Mouse (Mus musculus) gastrocnemius, adult 2 months (tissue): ENCODE measurements around the gene Armc2. TPM values are rescaled to one million over a fixed set of nuclear protein-coding genes. Genes with fewer than 3 reads are reported as not detected.

ENCODE experiments used
- DNase-seq: peaks from one replicate; pipeline ENCODE4 v3.0.0; 2022
- H3K27ac ChIP-seq: fragments of 200-600 bp; 2 replicates; pipeline ENCODE4 v1.8.1; 2022; ENCODE audit warnings: mild to moderate bottlenecking
- H3K4me3 ChIP-seq: fragments of 200-600 bp; 2 replicates; pipeline ENCODE4 v1.8.1; 2022; ENCODE audit warnings: mild to moderate bottlenecking, moderate library complexity
- CTCF ChIP-seq: fragments of 200-600 bp; IDR thresholded peaks from 2 replicates; pipeline ENCODE4 v1.8.1; 2022; ENCODE audit warnings: antibody characterized with exemption, mild to moderate bottlenecking, moderate library complexity
- intact Hi-C: fragments of 180-260 bp; cut with DNase I; formaldehyde crosslinking; loops from one replicate; pipeline ENCODE4 v1.15.1; 2025
- long read RNA-seq, 2 experiments: library from polyadenylated mRNA; stranded (forward); transcript quantifications; one replicate each; pipeline ENCODE4 v2.0.0; 2021
- total RNA-seq, 2 experiments: library from RNA; stranded (reverse); gene quantifications; 2 replicates each; pipeline ENCODE4 v1.2.3; 2021

Armc2 gene
- under 1 TPM; 0.23 to 0.84 TPM for total RNA-seq
- long read RNA-seq, experiment 1, partial matches to known transcripts, result 0 of 2 reads
- long read RNA-seq, experiment 1, other reads (novel, unspliced or antisense), result 2 of 2 reads
- long read RNA-seq, experiment 2, partial matches to known transcripts, result 1 of 2 reads
- long read RNA-seq, experiment 2, other reads (novel, unspliced or antisense), result 1 of 2 reads

DNA sequence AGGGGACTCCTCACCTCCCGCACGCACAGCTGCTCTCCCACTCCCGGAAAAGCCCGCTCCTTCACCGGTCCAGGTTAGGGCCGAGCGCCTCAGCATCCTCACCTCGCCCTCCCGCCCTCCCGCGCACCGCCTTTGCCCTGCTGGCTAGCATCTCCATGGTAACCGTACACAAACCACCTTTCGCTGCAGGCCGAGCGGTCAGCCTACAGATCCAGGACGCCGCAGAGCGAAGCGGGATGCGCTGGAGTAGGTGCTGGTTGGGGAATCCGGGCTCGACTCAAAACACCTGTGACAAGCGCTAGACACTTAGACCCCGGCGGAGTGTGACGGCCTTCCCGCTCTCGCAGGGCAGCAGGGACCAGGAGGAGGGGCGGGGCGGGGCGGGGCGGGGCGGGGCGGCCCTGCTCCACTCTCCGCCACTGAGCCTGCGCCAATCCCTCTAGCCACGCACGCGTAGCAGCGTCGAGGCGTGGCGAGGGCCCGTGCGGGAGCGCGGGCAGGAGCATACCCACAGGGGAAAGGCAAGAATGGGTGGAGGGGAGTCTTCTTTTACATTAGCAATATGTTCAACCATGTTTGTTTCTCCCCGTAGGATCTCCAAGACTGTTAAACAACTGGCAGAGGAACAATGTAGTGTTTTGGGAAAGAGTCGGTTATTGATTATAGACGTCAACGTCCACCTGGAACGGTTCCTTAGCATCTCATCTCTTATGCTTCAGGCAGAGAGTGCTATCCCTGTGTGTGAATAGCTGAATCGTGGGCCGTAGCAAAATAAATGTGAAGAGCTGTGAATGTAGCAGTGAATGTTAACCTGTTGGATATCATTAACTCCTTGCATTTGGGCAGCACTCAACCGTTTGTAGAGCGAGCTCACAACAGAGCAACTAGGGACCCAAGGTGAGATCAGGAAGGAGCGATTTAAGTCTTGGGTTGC lies at the start of gene Armc2:
Gene Armc2 (minus strand): TSS at position 427 of the 934 bp plus-strand sequence.
- H3K4me3 ChIP-seq, result peak within 1 kb of the TSS; percentile 75
- H3K27ac ChIP-seq, result peak within 1 kb of the TSS; percentile 65
- intact Hi-C loops, result no loop called here
- no peak for TF ChIP-seq CTCF
- peak; percentile 87 for DNase-seq

DNA sequence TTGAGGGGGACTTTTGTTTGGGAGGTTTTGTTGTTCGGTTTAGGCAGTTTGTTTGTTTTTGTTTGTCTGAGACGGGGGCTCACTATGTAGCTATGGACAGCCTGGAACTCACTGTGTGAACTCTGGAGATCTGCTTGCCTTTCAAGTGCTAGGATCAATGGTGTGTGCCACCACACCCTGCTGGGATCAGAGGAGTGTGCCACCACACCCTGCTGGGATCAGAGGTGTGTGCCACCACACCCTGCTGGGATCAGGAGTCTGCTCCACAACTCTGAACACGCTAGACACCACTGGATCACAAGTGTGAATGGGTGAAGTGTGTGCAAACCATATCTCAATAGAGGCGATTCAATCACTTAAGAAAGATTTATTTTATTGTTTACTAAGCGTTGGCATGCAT lies 46.2 kb upstream of the Armc2 start:
- no peak for DNase-seq
- no peak for TF ChIP-seq CTCF
- intact Hi-C loops, result no loop called here
- Histone ChIP-seq H3K4me3 (no peak overlapping the region), H3K27ac (no peak overlapping the region)

DNA sequence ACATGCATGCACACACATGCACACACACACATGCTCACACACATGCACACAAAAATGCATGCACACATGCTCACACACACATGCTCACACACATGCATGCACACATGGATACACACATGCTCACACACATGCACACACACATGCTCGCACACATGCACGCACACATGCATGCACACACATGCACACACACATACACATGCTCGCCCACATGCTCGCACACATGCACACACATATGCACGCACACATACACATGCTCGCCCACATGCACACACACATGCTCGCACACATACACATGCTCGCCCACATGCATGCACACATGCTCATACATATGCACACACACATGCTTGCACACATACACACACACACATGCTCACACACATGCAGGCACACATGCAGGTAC lies 41.3 kb upstream of the Armc2 start:
- TF ChIP-seq CTCF, result no peak
- Histone ChIP-seq H3K4me3 (no peak overlapping the region), H3K27ac (no peak overlapping the region)
- intact Hi-C loops, result no loop called here
- no peak for DNase-seq

DNA sequence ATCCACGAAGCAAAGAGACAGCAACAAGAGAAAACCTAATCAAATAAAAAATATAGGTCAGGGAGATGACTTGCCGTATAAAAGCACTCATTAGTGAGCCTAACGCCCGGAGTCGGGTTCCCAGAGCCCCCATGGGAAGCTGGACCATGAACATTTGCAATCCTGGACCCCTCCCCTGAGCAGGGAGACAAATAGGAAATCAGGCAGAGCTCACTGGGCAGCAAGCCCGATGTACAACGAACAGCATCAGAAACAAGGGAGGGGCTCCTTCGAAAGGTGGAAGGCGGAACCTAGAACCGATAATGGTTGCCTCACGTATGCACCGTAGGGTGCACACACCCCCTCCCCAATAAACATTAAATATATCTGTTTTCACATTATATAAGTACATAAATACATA lies 39.5 kb upstream of the Armc2 start:
- intact Hi-C loops, result no loop called here
- no peak for TF ChIP-seq CTCF
- Histone ChIP-seq H3K27ac (peak overlapping the region; percentile 25; the same call in 1 of the 2 replicates), H3K4me3 (peak overlapping the region; percentile 32)
- no peak for DNase-seq

DNA sequence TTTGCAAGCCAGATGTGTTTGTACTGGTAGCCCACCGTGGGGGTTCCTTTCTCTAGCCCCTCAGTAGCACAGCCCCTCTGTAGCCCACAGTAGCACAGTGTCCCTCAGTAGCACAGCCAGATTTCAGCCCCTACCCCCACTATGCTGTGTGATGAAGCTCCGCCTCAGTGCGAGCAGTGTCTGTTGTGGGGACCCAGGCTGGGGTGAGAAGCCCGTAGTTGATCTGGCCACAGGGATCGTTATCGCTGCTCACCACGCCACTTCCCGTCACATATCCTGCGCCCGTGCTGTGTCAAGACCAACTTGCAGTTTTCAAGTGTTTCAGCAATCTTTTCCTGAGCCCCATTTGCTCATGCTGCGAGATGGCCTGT lies 39.0 kb upstream of the Armc2 start:
- peak overlapping the region; percentile 25; the same call in 1 of the 2 replicates for H3K27ac ChIP-seq
- no peak for TF ChIP-seq CTCF
- intact Hi-C loops, result no loop called here
- DNase-seq, result no peak
- H3K4me3 ChIP-seq, result peak overlapping the region; percentile 32

DNA sequence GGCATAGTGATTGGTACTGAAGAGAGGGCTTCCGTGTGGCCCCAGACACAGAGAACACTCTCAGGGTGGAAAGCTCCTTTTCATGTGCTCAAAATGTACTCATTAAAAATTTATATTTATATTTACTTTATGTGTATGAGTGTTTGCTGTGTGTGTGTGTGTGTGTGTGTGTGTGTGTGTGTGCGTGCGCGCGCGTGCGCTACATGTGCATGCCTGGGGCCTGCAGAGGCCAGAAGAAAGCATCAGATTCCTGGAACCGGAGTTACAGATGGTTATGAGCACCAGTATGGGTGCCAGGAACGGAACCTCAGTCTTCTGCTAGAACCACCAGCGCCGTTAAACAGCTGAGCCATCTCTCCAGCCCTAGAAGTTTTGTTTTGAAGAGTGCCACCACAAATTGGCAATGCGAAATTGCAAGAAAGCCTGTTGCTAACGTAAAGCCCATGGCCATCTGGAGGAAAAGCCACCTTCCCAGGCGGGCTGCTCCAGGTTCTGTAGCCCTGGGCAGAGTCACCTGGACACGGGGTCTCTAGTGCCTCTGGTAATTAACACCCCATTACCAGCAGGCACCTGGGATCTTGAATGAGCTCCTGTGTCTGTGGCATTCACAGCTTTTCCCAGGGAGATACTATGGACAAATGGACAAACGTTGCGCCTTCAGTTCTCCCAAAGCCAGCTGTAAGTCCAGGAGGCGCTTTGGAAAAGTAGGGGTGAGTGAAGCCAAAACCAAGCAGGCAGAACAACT lies 38.4 kb upstream of the Armc2 start:
- Histone ChIP-seq H3K27ac (no peak overlapping the region), H3K4me3 (no peak overlapping the region; the same call in 1 of the 2 replicates)
- DNase-seq, result no peak
- no peak for TF ChIP-seq CTCF
- intact Hi-C loops, result no loop called here

DNA sequence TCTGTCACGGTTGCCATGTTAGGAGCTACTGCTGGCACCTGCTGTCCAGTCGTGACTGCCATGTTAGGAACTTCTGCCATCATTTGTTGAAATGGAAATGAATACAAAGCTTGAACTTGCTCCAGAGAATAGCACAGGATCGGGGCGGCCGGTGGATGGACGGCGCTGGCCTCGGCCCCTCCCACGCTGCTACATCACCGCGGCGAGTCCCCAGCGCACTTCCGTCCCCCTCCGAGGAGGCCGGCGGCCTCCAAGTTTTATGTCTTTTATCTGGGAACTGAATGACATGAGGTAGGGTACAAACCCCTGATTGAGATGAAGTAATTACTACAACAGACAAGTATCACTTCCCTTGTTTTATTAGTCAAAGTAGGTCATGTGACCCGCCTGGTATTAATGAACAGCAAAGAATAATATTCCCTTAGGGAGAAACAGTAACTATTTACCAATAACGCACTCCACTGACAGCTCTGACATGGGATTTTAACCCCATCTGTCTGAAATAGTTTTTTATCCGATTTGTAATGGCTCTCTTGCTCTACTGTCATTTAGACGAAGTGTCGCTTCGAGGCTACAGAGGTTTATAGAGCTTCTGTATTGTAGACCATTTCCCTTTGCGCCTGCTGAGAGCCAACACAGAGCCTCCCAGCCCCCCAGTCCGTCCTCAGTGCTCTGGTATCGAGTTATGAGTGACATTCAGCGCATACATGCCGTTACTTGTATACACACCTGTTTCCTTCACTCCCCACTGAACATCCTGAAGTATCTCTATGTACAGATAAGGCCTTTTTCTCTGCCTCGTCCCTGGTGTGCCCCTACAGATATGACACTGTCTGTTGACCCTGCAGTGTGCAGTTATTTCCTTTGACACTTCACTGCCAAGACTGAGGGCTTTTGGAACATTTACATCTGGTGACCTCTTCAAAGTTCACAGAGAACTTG lies 37.3 kb upstream of the Armc2 start:
- intact Hi-C loops, result no loop called here
- no peak for DNase-seq
- no peak overlapping the region for H3K27ac ChIP-seq
- H3K4me3 ChIP-seq, result peak overlapping the region; percentile 55
- no peak for TF ChIP-seq CTCF

DNA sequence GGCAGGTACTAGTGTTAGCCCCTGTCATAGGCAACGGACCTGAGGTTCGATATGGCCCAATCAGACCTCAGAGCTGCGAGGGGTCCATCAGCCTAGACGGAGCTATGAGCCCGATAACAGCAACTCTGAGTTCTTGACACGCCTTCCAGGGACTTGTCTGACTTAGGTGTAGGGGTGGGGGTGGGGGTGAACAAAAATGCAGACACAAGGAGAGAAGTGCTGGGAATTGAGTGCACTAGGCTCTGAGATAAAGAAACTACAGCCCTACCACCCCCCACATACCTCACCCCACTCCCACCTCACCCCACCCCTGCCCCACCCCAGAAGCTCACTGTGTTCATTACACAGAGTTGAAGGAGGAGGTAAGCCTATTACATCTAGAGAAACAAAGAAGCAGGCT lies 32.8 kb upstream of the Armc2 start:
- intact Hi-C loops, result no loop called here
- Histone ChIP-seq H3K4me3 (no peak overlapping the region), H3K27ac (no peak overlapping the region)
- no peak for TF ChIP-seq CTCF
- DNase-seq, result no peak

DNA sequence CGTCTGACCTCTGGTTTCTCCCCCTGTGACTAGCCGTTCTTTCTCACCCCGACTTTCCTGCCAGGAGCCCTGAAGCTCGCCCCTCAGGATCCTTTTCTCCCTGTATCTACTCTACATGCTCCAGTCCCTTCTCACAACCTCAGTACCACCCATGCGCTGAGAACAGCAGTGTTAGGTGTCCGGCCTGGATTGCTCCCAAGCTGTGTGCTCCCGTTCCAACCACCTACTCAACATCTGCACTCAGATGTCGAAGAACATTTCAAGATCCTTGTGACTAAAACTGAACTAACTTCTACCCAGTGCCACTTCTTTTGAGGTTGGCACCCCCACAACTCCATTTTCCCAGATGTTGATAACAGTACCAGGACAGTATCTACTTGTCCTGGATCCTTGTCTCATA lies 30.4 kb upstream of the Armc2 start:
- no peak for DNase-seq
- H3K4me3 ChIP-seq, result no peak overlapping the region
- H3K27ac ChIP-seq, result no peak overlapping the region
- intact Hi-C loops, result no loop called here
- no peak for TF ChIP-seq CTCF

DNA sequence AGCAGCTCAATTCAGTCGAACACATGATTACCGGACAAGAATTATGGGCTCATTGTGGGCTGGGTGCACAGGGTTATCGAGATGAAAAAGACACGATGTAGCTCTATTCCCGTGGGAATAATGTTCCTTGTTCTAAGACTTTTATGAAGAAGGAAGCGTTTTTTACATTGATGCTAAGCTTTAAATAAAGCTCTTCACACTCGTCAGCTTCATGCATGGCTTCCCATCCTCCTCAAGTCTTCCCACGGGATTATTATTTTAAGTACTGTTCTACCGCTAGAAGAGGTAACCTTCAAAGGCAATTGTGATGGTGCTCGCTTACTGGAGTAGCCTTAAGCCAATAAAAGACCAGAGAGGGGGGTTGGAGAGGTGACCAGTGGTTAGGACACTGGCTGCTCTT lies 26.3 kb upstream of the Armc2 start:
- no peak for DNase-seq
- intact Hi-C loops, result no loop called here
- TF ChIP-seq CTCF, result no peak
- Histone ChIP-seq H3K27ac (no peak overlapping the region), H3K4me3 (no peak overlapping the region)

DNA sequence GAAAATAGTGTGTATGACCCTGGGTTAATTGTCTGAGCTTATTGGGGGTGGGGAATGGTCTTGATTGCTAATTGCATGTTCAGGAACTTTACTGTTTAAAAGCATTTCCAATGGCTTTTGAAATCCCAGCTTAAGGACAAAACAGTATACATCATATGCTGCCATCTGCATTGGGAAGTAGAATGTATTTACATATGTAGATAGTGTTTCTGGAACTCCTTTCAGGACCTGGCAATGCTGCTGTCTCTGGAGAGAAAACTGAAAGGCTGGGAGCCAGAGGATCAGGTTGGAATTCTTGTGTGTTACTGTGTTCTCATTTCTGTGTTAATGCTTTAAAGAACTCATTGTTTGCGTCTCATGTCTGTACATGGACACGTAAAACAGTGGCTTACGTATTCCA lies 25.1 kb upstream of the Armc2 start:
- peak overlapping the region; percentile 55 for H3K27ac ChIP-seq
- no peak for TF ChIP-seq CTCF
- intact Hi-C loops, result no loop called here
- H3K4me3 ChIP-seq, result no peak overlapping the region
- DNase-seq, result no peak

DNA sequence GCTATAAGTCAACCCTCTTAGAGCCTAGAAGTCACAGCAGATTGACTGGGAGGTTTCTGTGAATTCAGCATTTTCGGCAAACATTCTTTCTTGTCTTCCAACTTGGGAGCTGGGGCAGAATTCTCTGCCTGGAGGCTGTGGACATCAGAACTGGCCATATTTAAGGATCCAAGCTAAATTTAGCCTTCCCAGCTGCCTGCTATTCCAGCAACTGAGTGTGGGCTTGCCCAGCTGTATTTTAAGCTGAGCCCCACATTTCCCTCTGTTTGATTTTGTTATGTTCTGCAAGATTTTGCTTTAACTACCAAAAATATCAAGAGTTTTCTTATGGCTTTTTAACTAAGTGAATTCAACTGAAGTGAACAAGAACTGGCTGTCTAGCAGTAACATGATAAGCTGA lies 24.6 kb upstream of the Armc2 start:
- H3K4me3 ChIP-seq, result no peak overlapping the region
- intact Hi-C loops, result no loop called here
- peak overlapping the region; percentile 55 for H3K27ac ChIP-seq
- no peak for TF ChIP-seq CTCF
- no peak for DNase-seq
